Mouse (Mus musculus): ENCODE measurements around the gene Gm8165. TPM values are rescaled to one million over a fixed set of nuclear protein-coding genes. Genes with fewer than 3 reads are reported as not detected.
"Not testable (repeated sequence)": the region's sequence is repeated elsewhere in the genome, so short reads cannot be mapped to it uniquely, and the experiment has no call there.

The Gm8165 gene
- total RNA-seq (2021): not detected

- intact Hi-C loops (cut with DNase I); DNase-seq: not testable (repeated sequence)
Observed at GRCm38 (mm10) chr14:43677099-43677498, at the start of gene Gm8165. TSS of gene Gm8165 (minus strand) at chr14:43677199.

GRCm38 (mm10) chr14:43697621-43698020, 20.6 kb upstream of the Gm8165 start, which contains the start of gene Gm7324:
TSS of gene Gm7324 (plus strand) at chr14:43697828.
- intact Hi-C loops (cut with DNase I); DNase-seq: not testable (repeated sequence)

Other genes starting within 250 kb of the Gm8165 start
- under 1 TPM in 1 of 2 experiments, not detected in 1; 0.26 TPM for gene Gm5799, start 133.6 kb downstream of the Gm8165 start, total RNA-seq (2021)
- not detected for gene Gm17654, start 98.1 kb downstream of the Gm8165 start, total RNA-seq (2021)
- gene Gm10375, start 69.2 kb downstream of the Gm8165 start, total RNA-seq (2021): not detected
- gene Gm7324, start 20.6 kb upstream of the Gm8165 start, total RNA-seq (2021): under 1 TPM; 0.65 to 0.92 TPM
- gene Gm16506, start 50.3 kb upstream of the Gm8165 start, total RNA-seq (2021): not detected
- gene Gm6526, start 70.7 kb upstream of the Gm8165 start, total RNA-seq (2021): not detected
- gene Gm8180, start 107.5 kb upstream of the Gm8165 start, total RNA-seq (2021): not detected
- gene Ear1, start 198.3 kb upstream of the Gm8165 start, total RNA-seq (2021): not detected
- gene Ear10, start 246.4 kb upstream of the Gm8165 start, total RNA-seq (2021): not detected
- gene Gm8113, start 248.2 kb upstream of the Gm8165 start, total RNA-seq (2021): 1 to 10 TPM; 4.8 to 5.5 TPM

All from heart, postnatal 10 days (tissue).